Mouse (Mus musculus): ENCODE measurements around the gene Tspan9. TPM values are rescaled to one million over a fixed set of nuclear protein-coding genes. Genes with fewer than 3 reads are reported as not detected.
A peak's percentile ranks its signal among the peaks of the same experiment; 100 is the strongest.

The Tspan9 gene
- polyA plus RNA-seq, 1 experiment: 29.8 TPM

- Histone ChIP-seq H3K27me3 (ENCODE audit: control insufficient read depth, insufficient read depth, low read length) (peaks cover 3% of the 10 kb centered on the region), H3K4me1 (ENCODE audit: control insufficient read depth, insufficient read depth, insufficient read length) (no peaks in the 10 kb centered on the region; the same call in 1 of the 2 replicates), H3K4me3 (ENCODE audit: extremely low read depth, insufficient read depth, insufficient read length) (no peak overlapping the region), H3K36me3 (ENCODE audit: control insufficient read depth, insufficient read depth, low read length) (no peaks in the 10 kb centered on the region), H3K27ac (ENCODE audit: insufficient read depth, low read length) (no peak overlapping the region)
- no peak for DNase-seq (ENCODE audit: low read depth in 1 of 2, low spot score in 2 of 2)
- WGBS: 91% methylated on average over 6 of the region's 6 CpGs
- no peak for TF ChIP-seq CTCF (IDR thresholded peaks at IDR 0.05; ENCODE audit: extremely low read depth, insufficient read depth, insufficient read length, insufficient replicate concordance)
- no peak for TF ChIP-seq POLR2A (IDR thresholded peaks at IDR 0.05; ENCODE audit: low read depth, low read length)
Observed at GRCm38 (mm10) chr6:128030475-128030874, 112.9 kb downstream of the Tspan9 start.

- Histone ChIP-seq H3K4me1 (ENCODE audit: control insufficient read depth, insufficient read depth, insufficient read length) (no peaks in the 10 kb centered on the region; the same call in 1 of the 2 replicates), H3K27me3 (ENCODE audit: control insufficient read depth, insufficient read depth, low read length) (peaks cover under 1% of the 10 kb centered on the region), H3K36me3 (ENCODE audit: control insufficient read depth, insufficient read depth, low read length) (no peaks in the 10 kb centered on the region), H3K4me3 (ENCODE audit: extremely low read depth, insufficient read depth, insufficient read length) (no peak overlapping the region), H3K27ac (ENCODE audit: insufficient read depth, low read length) (no peak overlapping the region)
- WGBS: 88% methylated on average over 9 of the region's 9 CpGs
- TF ChIP-seq CTCF (IDR thresholded peaks at IDR 0.05; ENCODE audit: extremely low read depth, insufficient read depth, insufficient read length, insufficient replicate concordance) (no peak), POLR2A (IDR thresholded peaks at IDR 0.05; ENCODE audit: low read depth, low read length) (no peak)
- no peak for DNase-seq (ENCODE audit: low read depth in 1 of 2, low spot score in 2 of 2)
Observed at GRCm38 (mm10) chr6:128029517-128030348, 113.7 kb downstream of the Tspan9 start.

- Histone ChIP-seq H3K36me3 (ENCODE audit: control insufficient read depth, insufficient read depth, low read length) (no peaks in the 10 kb centered on the region), H3K4me3 (ENCODE audit: extremely low read depth, insufficient read depth, insufficient read length) (no peak overlapping the region), H3K4me1 (ENCODE audit: control insufficient read depth, insufficient read depth, insufficient read length) (no peaks in the 10 kb centered on the region), H3K27ac (ENCODE audit: insufficient read depth, low read length) (no peak overlapping the region), H3K27me3 (ENCODE audit: control insufficient read depth, insufficient read depth, low read length) (no peaks in the 10 kb centered on the region)
- no peak for TF ChIP-seq CTCF (IDR thresholded peaks at IDR 0.05; ENCODE audit: extremely low read depth, insufficient read depth, insufficient read length, insufficient replicate concordance)
- TF ChIP-seq POLR2A (IDR thresholded peaks at IDR 0.05; ENCODE audit: low read depth, low read length): no peak
- 71% methylated on average over 10 of the region's 10 CpGs for WGBS
- DNase-seq (ENCODE audit: low read depth in 1 of 2, low spot score in 2 of 2): no peak
Observed at GRCm38 (mm10) chr6:128028116-128028940, 115.1 kb downstream of the Tspan9 start.

GRCm38 (mm10) chr6:128025997-128026396 lies 117.4 kb downstream of the Tspan9 start:
- no peaks in the 10 kb centered on the region for H3K36me3 ChIP-seq (ENCODE audit: control insufficient read depth, insufficient read depth, low read length)
- H3K4me3 ChIP-seq (ENCODE audit: extremely low read depth, insufficient read depth, insufficient read length): no peak overlapping the region
- no peak for TF ChIP-seq POLR2A (IDR thresholded peaks at IDR 0.05; ENCODE audit: low read depth, low read length)
- TF ChIP-seq CTCF (IDR thresholded peaks at IDR 0.05; ENCODE audit: extremely low read depth, insufficient read depth, insufficient read length, insufficient replicate concordance): no peak
- H3K4me1 ChIP-seq (ENCODE audit: control insufficient read depth, insufficient read depth, insufficient read length): peaks cover 2% of the 10 kb centered on the region; the same call in 1 of the 2 replicates
- H3K27ac ChIP-seq (ENCODE audit: insufficient read depth, low read length): no peak overlapping the region
- no peak for DNase-seq (ENCODE audit: low read depth in 1 of 2, low spot score in 2 of 2)
- no peaks in the 10 kb centered on the region for H3K27me3 ChIP-seq (ENCODE audit: control insufficient read depth, insufficient read depth, low read length)
- 85% methylated on average over 8 of the region's 8 CpGs for WGBS

GRCm38 (mm10) chr6:128025581-128025980 lies 117.8 kb downstream of the Tspan9 start:
- no peaks in the 10 kb centered on the region for H3K36me3 ChIP-seq (ENCODE audit: control insufficient read depth, insufficient read depth, low read length)
- H3K27me3 ChIP-seq (ENCODE audit: control insufficient read depth, insufficient read depth, low read length): no peaks in the 10 kb centered on the region
- H3K4me3 ChIP-seq (ENCODE audit: extremely low read depth, insufficient read depth, insufficient read length): no peak overlapping the region
- H3K27ac ChIP-seq (ENCODE audit: insufficient read depth, low read length): no peak overlapping the region
- TF ChIP-seq POLR2A (IDR thresholded peaks at IDR 0.05; ENCODE audit: low read depth, low read length) (no peak), CTCF (IDR thresholded peaks at IDR 0.05; ENCODE audit: extremely low read depth, insufficient read depth, insufficient read length, insufficient replicate concordance) (no peak)
- peak in 1 of 2 experiments; percentile 29 for DNase-seq (ENCODE audit: low read depth in 1 of 2, low spot score in 2 of 2)
- WGBS: 58% methylated on average over 13 of the region's 13 CpGs
- peaks cover 2% of the 10 kb centered on the region; the same call in 1 of the 2 replicates for H3K4me1 ChIP-seq (ENCODE audit: control insufficient read depth, insufficient read depth, insufficient read length)

GRCm38 (mm10) chr6:128022207-128022606 lies 121.2 kb downstream of the Tspan9 start:
- no peaks in the 10 kb centered on the region for H3K36me3 ChIP-seq (ENCODE audit: control insufficient read depth, insufficient read depth, low read length)
- no peaks in the 10 kb centered on the region for H3K27me3 ChIP-seq (ENCODE audit: control insufficient read depth, insufficient read depth, low read length)
- no peak overlapping the region for H3K4me3 ChIP-seq (ENCODE audit: extremely low read depth, insufficient read depth, insufficient read length)
- H3K27ac ChIP-seq (ENCODE audit: insufficient read depth, low read length): no peak overlapping the region
- no peak for DNase-seq (ENCODE audit: low read depth in 1 of 2, low spot score in 2 of 2)
- 71% methylated on average over 6 of the region's 6 CpGs for WGBS
- H3K4me1 ChIP-seq (ENCODE audit: control insufficient read depth, insufficient read depth, insufficient read length): peaks cover 2% of the 10 kb centered on the region; the same call in 1 of the 2 replicates
- TF ChIP-seq POLR2A (IDR thresholded peaks at IDR 0.05; ENCODE audit: low read depth, low read length) (no peak), CTCF (IDR thresholded peaks at IDR 0.05; ENCODE audit: extremely low read depth, insufficient read depth, insufficient read length, insufficient replicate concordance) (no peak)
